Mouse (Mus musculus) olfactory bulb, adult 2 months (tissue): ENCODE results near the gene Osbpl2.

ENCODE experiments used
- CTCF ChIP-seq: fragments of 200-500 bp; IDR thresholded peaks from 2 replicates; pipeline ENCODE4 v1.5.1; 2012; ENCODE audit warnings: low read depth, mild to moderate bottlenecking, low read length, moderate library complexity; ENCODE audit not compliant: insufficient read depth
- POLR2A ChIP-seq: fragments of 200-500 bp; IDR thresholded peaks from 2 replicates; pipeline ENCODE4 v1.6.1; 2012; ENCODE audit warnings: mild to moderate bottlenecking, low read depth, low read length, moderate library complexity; ENCODE audit not compliant: insufficient read depth

- TF ChIP-seq POLR2A = no peak
- no peak for TF ChIP-seq CTCF
Observed at GRCm38 (mm10) chr2:180124192-180124591, 5.1 kb downstream of the Osbpl2 start.
